Mouse (Mus musculus): ENCODE measurements around the gene Sox15. TPM values are rescaled to one million over a fixed set of nuclear protein-coding genes. Genes with fewer than 3 reads are reported as not detected.
"Not testable (repeated sequence)": the region's sequence is repeated elsewhere in the genome, so short reads cannot be mapped to it uniquely, and the experiment has no call there.

Gene Sox15
- polyA plus RNA-seq, 1 experiment from 2014 or later = 5.2 TPM

GRCm38 (mm10) chr11:69620394-69621081 lies 34.6 kb upstream of the Sox15 start:
- Histone ChIP-seq H3K27me3 (no peaks in the 10 kb centered on the region; the same call in 1 of the 2 replicates), H3K27ac (replicated peaks) (no peak overlapping the region), H3K9me3 (replicated peaks) (no peaks in the 10 kb centered on the region), H3K4me1 (peaks cover 8% of the 10 kb centered on the region), H3K4me2 (replicated peaks) (no peak overlapping the region), H3K9ac (no peak overlapping the region), H3K36me3 (no peaks in the 10 kb centered on the region), H3K4me3 (replicated peaks) (no peak overlapping the region)
- no peak for ATAC-seq (ENCODE audit: insufficient number of reproducible peaks, low FRiP score, low TSS enrichment, low read depth)
- WGBS = 77% methylated on average over 7 of the region's 7 CpGs

- Histone ChIP-seq H3K9me3 (replicated peaks) (no peaks in the 10 kb centered on the region), H3K4me1 (peaks cover 8% of the 10 kb centered on the region), H3K36me3 (no peaks in the 10 kb centered on the region), H3K4me3 (replicated peaks) (peak within 1 kb of the TSS; percentile 60), H3K27ac (replicated peaks) (peak within 1 kb of the TSS; percentile 83), H3K9ac (peak within 1 kb of the TSS; percentile 63), H3K27me3 (no peaks in the 10 kb centered on the region; the same call in 1 of the 2 replicates), H3K4me2 (replicated peaks) (peak within 1 kb of the TSS; percentile 79)
- peak; percentile 83; the same call in 1 of the 2 replicates for ATAC-seq (ENCODE audit: insufficient number of reproducible peaks, low FRiP score, low TSS enrichment, low read depth)
- WGBS = 1% methylated on average over 20 of the region's 20 CpGs
Measured at GRCm38 (mm10) chr11:69621571-69622268, 33.4 kb upstream of the Sox15 start, which contains the start of gene Sat2. Sat2 (plus strand) TSS chr11:69622024.

- Histone ChIP-seq H3K36me3 (no peaks in the 10 kb centered on the region), H3K9me3 (replicated peaks) (no peaks in the 10 kb centered on the region), H3K9ac (peak overlapping the region; percentile 63), H3K27me3 (no peaks in the 10 kb centered on the region; the same call in 1 of the 2 replicates), H3K4me2 (replicated peaks) (peak overlapping the region; percentile 79), H3K27ac (replicated peaks) (peak overlapping the region; percentile 83), H3K4me3 (replicated peaks) (peak overlapping the region; percentile 60), H3K4me1 (peaks cover 8% of the 10 kb centered on the region)
- WGBS = 28% methylated on average over 6 of the region's 6 CpGs
- no peak for ATAC-seq (ENCODE audit: insufficient number of reproducible peaks, low FRiP score, low TSS enrichment, low read depth)
Measured at GRCm38 (mm10) chr11:69622406-69622805, 32.7 kb upstream of the Sox15 start.

- peaks cover 8% of the 10 kb centered on the region for H3K4me1 ChIP-seq
- ATAC-seq (ENCODE audit: insufficient number of reproducible peaks, low FRiP score, low TSS enrichment, low read depth) = no peak
- no peaks in the 10 kb centered on the region for H3K36me3 ChIP-seq
- no peak overlapping the region for H3K27ac ChIP-seq (replicated peaks)
- no peaks in the 10 kb centered on the region for H3K9me3 ChIP-seq (replicated peaks)
- H3K9ac ChIP-seq = no peak overlapping the region
- peak overlapping the region; percentile 79 for H3K4me2 ChIP-seq (replicated peaks)
- 77% methylated on average over 4 of the region's 4 CpGs for WGBS
- no peaks in the 10 kb centered on the region for H3K27me3 ChIP-seq
- peak overlapping the region; percentile 60 for H3K4me3 ChIP-seq (replicated peaks)
Measured at GRCm38 (mm10) chr11:69623006-69623405, 32.1 kb upstream of the Sox15 start.

DNA sequence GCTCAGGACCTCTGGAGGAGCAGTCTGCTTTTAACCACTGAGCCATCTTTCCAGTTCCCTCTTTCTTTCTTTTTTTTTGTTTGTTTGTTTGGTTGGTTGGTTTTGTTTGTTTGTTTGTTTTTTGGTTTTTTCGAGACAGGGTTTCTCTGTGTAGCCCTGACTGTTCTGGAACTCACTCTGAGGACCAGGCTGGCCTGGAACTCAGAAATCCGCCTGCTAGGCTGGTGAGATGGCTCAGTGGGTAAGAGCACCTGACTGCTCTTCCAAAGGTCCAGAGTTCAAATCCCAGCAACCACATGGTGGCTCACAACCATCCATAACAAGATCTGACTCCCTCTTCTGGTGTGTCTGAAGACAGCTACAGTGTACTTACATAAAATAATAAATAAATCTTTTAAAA lies 30.8 kb upstream of the Sox15 start:
- not testable (repeated sequence) for H3K4me1 ChIP-seq; H3K4me3 ChIP-seq (replicated peaks); H3K36me3 ChIP-seq; ATAC-seq (ENCODE audit: insufficient number of reproducible peaks, low FRiP score, low TSS enrichment, low read depth); H3K27me3 ChIP-seq; H3K9ac ChIP-seq; H3K9me3 ChIP-seq (replicated peaks); H3K27ac ChIP-seq (replicated peaks); H3K4me2 ChIP-seq (replicated peaks)
- WGBS = 90% methylated on average over 2 of the region's 2 CpGs

GRCm38 (mm10) chr11:69628286-69628685 lies 26.8 kb upstream of the Sox15 start:
- Histone ChIP-seq H3K4me3 (replicated peaks) (no peak overlapping the region), H3K27ac (replicated peaks) (no peak overlapping the region)
- 32% methylated on average over 6 of the region's 6 CpGs for WGBS

DNA sequence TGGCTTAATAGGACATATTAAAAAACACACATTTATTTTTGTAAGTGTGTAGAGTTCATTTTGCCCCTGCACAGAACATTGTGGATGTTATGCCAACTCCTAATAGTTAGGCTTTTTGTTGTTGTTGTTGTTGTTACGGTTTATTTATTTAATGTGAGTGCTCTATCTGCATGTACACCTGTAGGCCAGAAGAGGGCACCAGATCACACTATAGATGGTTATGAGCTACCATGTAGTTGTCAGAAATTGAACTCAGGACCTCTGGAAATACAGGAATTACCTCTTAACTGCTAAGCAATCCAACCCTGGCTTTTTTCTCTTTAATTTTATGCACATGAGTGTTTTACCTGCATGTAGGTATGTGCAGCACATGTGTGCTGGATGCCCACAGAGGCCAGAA lies 25.3 kb upstream of the Sox15 start:
- ATAC-seq (ENCODE audit: insufficient number of reproducible peaks, low FRiP score, low TSS enrichment, low read depth) = no peak
- H3K27ac ChIP-seq (replicated peaks) = no peak overlapping the region

More at GRCm38 (mm10) chr11:69628286-69628685, 26.8 kb upstream of the Sox15 start:
- no peak for ATAC-seq (ENCODE audit: insufficient number of reproducible peaks, low FRiP score, low TSS enrichment, low read depth)
- Histone ChIP-seq H3K4me2 (replicated peaks) (no peak overlapping the region), H3K9ac (no peak overlapping the region), H3K4me1 (no peaks in the 10 kb centered on the region), H3K9me3 (replicated peaks) (no peaks in the 10 kb centered on the region), H3K36me3 (no peaks in the 10 kb centered on the region), H3K27me3 (no peaks in the 10 kb centered on the region)

DNA sequence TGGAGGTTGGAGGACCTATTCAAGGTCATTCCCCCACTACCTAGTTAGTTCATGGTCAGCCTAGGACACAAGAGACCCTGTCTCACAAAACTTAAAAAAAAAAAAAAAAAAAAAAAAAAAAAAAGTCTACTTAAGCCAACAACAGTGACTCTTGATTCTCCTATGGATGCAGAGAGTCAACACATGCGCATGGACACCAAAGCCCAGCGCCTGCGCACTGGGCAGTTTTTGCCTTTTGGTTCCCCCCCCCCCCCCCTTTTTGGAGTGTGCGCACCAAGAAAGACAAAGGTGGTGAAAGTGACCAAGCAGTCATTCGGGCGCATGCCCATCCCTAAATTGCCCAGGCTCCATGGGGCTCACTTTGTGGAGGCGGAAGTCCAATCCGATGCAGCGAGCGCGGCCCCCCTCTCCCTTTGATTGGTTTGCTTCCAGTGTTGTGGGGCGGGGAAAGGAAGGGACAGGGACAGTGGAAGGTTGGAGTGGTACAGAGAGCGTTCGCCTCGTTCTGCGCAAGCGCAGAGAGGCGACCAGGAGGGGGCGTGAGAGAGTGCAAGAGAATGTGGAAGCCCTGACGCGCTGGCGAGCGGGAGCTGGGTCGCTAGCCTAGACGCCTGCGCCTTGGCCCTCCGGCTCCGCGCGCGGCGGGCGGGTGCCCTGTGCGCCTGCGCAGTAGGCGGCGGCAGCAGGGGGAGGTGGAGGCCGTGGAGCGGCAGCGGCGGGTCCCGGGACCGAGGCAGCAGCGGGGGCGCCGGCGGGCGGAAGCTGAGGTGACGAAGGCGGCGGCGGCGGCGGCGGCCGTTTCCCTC lies 22.6 kb upstream of the Sox15 start, which contains the start of gene Fxr2:
Gene Fxr2, plus strand, starts transcription at position 707 of the 806 bp plus-strand sequence.
- peak within 1 kb of the TSS; percentile 71 for H3K4me3 ChIP-seq (replicated peaks)
- no peaks in the 10 kb centered on the region for H3K9me3 ChIP-seq (replicated peaks)
- peaks cover 19% of the 10 kb centered on the region for H3K4me1 ChIP-seq
- no peaks in the 10 kb centered on the region for H3K27me3 ChIP-seq
- under 1% methylated on average over 56 of the region's 56 CpGs for WGBS
- peak within 1 kb of the TSS; percentile 97 for H3K27ac ChIP-seq (replicated peaks)
- peak within 1 kb of the TSS; percentile 88 for H3K9ac ChIP-seq
- ATAC-seq (ENCODE audit: insufficient number of reproducible peaks, low FRiP score, low TSS enrichment, low read depth) = peak; percentile 99
- peaks cover 5% of the 10 kb centered on the region; the same call in 1 of the 2 replicates for H3K36me3 ChIP-seq
- peak within 1 kb of the TSS; percentile 60 for H3K4me2 ChIP-seq (replicated peaks)

More for the DNA sequence above, 25.3 kb upstream of the Sox15 start:
- Histone ChIP-seq H3K27me3 (no peaks in the 10 kb centered on the region), H3K4me3 (replicated peaks) (no peak overlapping the region), H3K4me2 (replicated peaks) (no peak overlapping the region), H3K9me3 (replicated peaks) (no peaks in the 10 kb centered on the region), H3K9ac (no peak overlapping the region), H3K4me1 (peaks cover 10% of the 10 kb centered on the region), H3K36me3 (no peaks in the 10 kb centered on the region)
- WGBS = 54% methylated on average over 1 of the region's 1 CpGs

- peak overlapping the region; percentile 88 for H3K9ac ChIP-seq
- no peaks in the 10 kb centered on the region for H3K9me3 ChIP-seq (replicated peaks)
- WGBS = 2% methylated on average over 42 of the region's 50 CpGs
- ATAC-seq (ENCODE audit: insufficient number of reproducible peaks, low FRiP score, low TSS enrichment, low read depth) = peak; percentile 71
- peaks cover 7% of the 10 kb centered on the region; the same call in 1 of the 2 replicates for H3K36me3 ChIP-seq
- H3K4me2 ChIP-seq (replicated peaks) = peak overlapping the region; percentile 60
- H3K4me3 ChIP-seq (replicated peaks) = peak overlapping the region; percentile 71
- H3K4me1 ChIP-seq = peaks cover 19% of the 10 kb centered on the region
- H3K27ac ChIP-seq (replicated peaks) = peak overlapping the region; percentile 97
- H3K27me3 ChIP-seq = no peaks in the 10 kb centered on the region
Measured at GRCm38 (mm10) chr11:69633128-69633866, 21.8 kb upstream of the Sox15 start.

DNA sequence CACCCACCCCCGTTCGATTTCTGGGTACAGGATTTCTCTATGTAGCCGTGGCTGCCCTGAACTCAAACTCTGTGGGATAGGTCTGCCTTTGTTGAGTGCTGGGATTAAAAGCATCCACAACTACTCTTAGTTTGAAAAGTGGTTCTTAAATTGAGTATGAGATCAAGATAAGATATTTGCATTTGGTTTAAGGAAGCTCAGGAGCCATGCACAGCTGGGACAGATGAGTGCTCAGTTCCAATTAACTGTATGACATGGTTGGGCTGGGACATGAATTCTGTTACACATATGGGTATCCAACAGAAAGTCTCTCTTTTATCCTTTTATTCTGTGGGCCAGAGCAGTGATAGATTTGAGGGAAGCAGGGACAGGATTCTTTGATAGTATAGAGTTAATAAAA lies 19.6 kb upstream of the Sox15 start:
- Histone ChIP-seq H3K9me3 (replicated peaks) (no peaks in the 10 kb centered on the region), H3K4me3 (replicated peaks) (no peak overlapping the region), H3K27me3 (no peaks in the 10 kb centered on the region), H3K4me1 (peaks cover 19% of the 10 kb centered on the region), H3K4me2 (replicated peaks) (no peak overlapping the region; the same call in 1 of the 2 replicates), H3K9ac (no peak overlapping the region), H3K27ac (replicated peaks) (no peak overlapping the region), H3K36me3 (peaks cover 16% of the 10 kb centered on the region)
- ATAC-seq (ENCODE audit: insufficient number of reproducible peaks, low FRiP score, low TSS enrichment, low read depth) = no peak
- WGBS = 74% methylated on average over 3 of the region's 3 CpGs

Data from embryonic facial prominence, embryonic 15.5 days (tissue).